ENCODE assay signal across 8 mouse cellular contexts in the genomic region with DNA sequence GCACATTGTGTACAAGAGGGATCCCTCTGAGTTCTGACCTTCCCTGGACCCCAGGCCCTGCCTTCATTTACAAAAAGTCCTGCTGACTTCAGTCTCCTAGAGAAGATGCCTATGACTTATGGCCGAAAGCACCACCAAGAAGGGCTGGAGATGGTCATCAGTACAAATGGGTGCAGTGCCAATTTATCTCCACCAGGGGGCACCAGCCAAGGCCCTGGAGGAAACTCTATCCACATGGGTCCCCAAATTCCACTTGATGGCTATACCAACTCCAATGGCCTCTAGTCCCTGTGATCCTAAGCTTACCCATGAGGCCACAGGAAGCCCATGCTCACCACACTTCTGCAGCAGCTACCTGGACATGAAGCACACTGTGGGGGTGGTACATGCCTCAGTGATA.
A peak's percentile ranks its signal among the peaks of the same experiment; 100 is the strongest.
DNase-seq lines count a peak whose midpoint lies in the region; ATAC-seq lines count a peak whose summit lies in the region.

No protein-coding gene starts in this region.

- H3K9me3 ChIP-seq in lung, embryonic 16.5 days (ENCODE audit: control insufficient read depth, low read length): no peaks in the 10 kb centered on the region
- H3K9me3 ChIP-seq in forebrain, embryonic 13.5 days (replicated peaks): no peaks in the 10 kb centered on the region

- no peak overlapping the region for H3K4me3 ChIP-seq in lung, embryonic 16.5 days (ENCODE audit: low read length)
- no peak overlapping the region for H3K4me3 ChIP-seq in forebrain, embryonic 13.5 days

- no peaks in the 10 kb centered on the region for H3K27me3 ChIP-seq in lung, embryonic 16.5 days (ENCODE audit: control insufficient read depth, insufficient read depth, low read depth, low read length)
- no peaks in the 10 kb centered on the region for H3K27me3 ChIP-seq in forebrain, embryonic 13.5 days

- 0 out of 2 replicates have a peak, but pooled peaks have one; percentile 21 for ATAC-seq in lung, embryonic 16.5 days (ENCODE audit: low read depth)
- no peak for ATAC-seq in forebrain, embryonic 13.5 days

- peaks cover 6% of the 10 kb centered on the region for H3K4me1 ChIP-seq in lung, embryonic 16.5 days (replicated peaks; ENCODE audit: control insufficient read depth, insufficient read depth, low read length)
- H3K4me1 ChIP-seq in forebrain, embryonic 13.5 days: peaks cover 15% of the 10 kb centered on the region

- WGBS in lung, embryonic 16.5 days: 91% methylated on average over 1 of the region's 1 CpGs
- WGBS in forebrain, embryonic 13.5 days: 100% methylated on average over 1 of the region's 1 CpGs

- no peak overlapping the region for H3K9ac ChIP-seq in lung, embryonic 16.5 days (ENCODE audit: low read length)
- no peak overlapping the region for H3K9ac ChIP-seq in forebrain, embryonic 13.5 days

- no peaks in the 10 kb centered on the region for H3K36me3 ChIP-seq in lung, embryonic 16.5 days (ENCODE audit: control insufficient read depth, insufficient read depth, low read length)
- no peaks in the 10 kb centered on the region for H3K36me3 ChIP-seq in forebrain, embryonic 13.5 days (ENCODE audit: poor library complexity, severe bottlenecking)

- intact Hi-C loops in heart, postnatal 25 days (cut with DNase I): loop anchor here (2.0 kb wide), 1 partner anchor 27 kb away; no protein-coding TSS in a partner anchor

- DNase-seq in heart, adult 11 months: peak; percentile 94
- DNase-seq in heart, postnatal 25 days (ENCODE audit: low spot score): no peak
- DNase-seq in 3T3-L1 (ENCODE audit: low read depth, low spot score) (peak; percentile 64), WW6 (ENCODE audit: low read depth, low spot score) (peak; percentile 34)
- peak; percentile 58 to 61 for DNase-seq in cerebellum, postnatal 36 days
- DNase-seq in natural killer cell, adult 2 months (ENCODE audit: low spot score in 2 of 2): no peak

- no peak overlapping the region for H3K4me2 ChIP-seq in lung, embryonic 16.5 days (ENCODE audit: low read depth, low read length)
- H3K4me2 ChIP-seq in forebrain, embryonic 13.5 days: no peak overlapping the region

- no peak overlapping the region for H3K27ac ChIP-seq in lung, embryonic 16.5 days (ENCODE audit: low read length)
- H3K27ac ChIP-seq in forebrain, embryonic 13.5 days: no peak overlapping the region

Comparison
In these comparisons a context has a peak if more than half of its experiments do, and no peak if none do; other contexts are left out.
1. DNase-seq: peak in heart, adult 11 months (single experiment), 3T3-L1 (single experiment), WW6 (single experiment) and cerebellum, postnatal 36 days (2 of 2); none in heart, postnatal 25 days (single experiment) and natural killer cell, adult 2 months (0 of 2).